Mouse (Mus musculus): Measurements from ENCODE around the gene Pigl. TPM values are rescaled to one million over a fixed set of nuclear protein-coding genes. Genes with fewer than 3 reads are reported as not detected.

The Pigl gene
- polyA plus RNA-seq, 1 experiment: 8.2 TPM

DNA sequence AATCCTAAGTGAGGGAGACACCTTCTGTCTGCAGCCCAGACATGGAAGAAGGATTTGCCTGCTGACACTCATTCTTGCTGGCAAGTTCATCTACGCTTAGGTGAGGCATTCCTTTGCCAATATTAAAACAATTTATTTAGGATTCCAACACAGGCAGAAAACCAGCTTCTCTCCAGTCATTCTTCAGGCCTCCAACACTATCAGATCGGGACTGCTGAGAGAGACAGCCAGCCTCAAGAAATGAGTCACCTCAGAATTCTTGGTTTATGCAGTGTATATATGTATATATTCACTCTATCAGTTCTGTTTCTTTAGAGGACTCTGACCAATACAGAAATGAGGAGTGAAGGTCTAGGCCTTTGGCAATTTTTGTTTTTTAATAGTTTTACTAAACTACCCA, 105.3 kb downstream of the Pigl start:
- TF ChIP-seq POLR2A (IDR thresholded peaks at IDR 0.05; ENCODE audit: borderline replicate concordance, extremely low read depth, insufficient read depth, insufficient read length, poor library complexity, severe bottlenecking) (no peak), CTCF (IDR thresholded peaks at IDR 0.05; ENCODE audit: borderline replicate concordance, extremely low read depth, insufficient read depth, insufficient read length) (no peak)
- DNase-seq (ENCODE audit: low read depth): no peak

Other genes with a start within 250 kb of the Pigl start
- gene Adora2b, start 209.5 kb upstream of the Pigl start, polyA plus RNA-seq (2012; rRNA removed): 2.8 and 3.0 TPM in 2 replicates
- 9.6 and 12.0 TPM in 2 replicates for gene Zswim7, start 177.1 kb upstream of the Pigl start, polyA plus RNA-seq (2012; rRNA removed)
- gene Ttc19, start 177.0 kb upstream of the Pigl start, polyA plus RNA-seq (2012; rRNA removed): 28.2 and 29.5 TPM in 2 replicates
- 132 and 164 TPM in 2 replicates for gene Ncor1, start 81 bp downstream of the Pigl start, polyA plus RNA-seq (2012; rRNA removed)
- 112 and 180 TPM in 2 replicates for gene Cenpv, start 80.8 kb downstream of the Pigl start, polyA plus RNA-seq (2012; rRNA removed)
- gene Ubb, start 92.7 kb downstream of the Pigl start, polyA plus RNA-seq (2012; rRNA removed): 4,191 and 5,062 TPM in 2 replicates
- gene Trpv2, start 116.0 kb downstream of the Pigl start, polyA plus RNA-seq (2012; rRNA removed): 20.5 and 26.3 TPM in 2 replicates
- 19.9 and 23.4 TPM in 2 replicates for gene Lrrc75a, start 190.1 kb downstream of the Pigl start, polyA plus RNA-seq (2012; rRNA removed)
- gene Mmgt2, start 190.2 kb downstream of the Pigl start, polyA plus RNA-seq (2012; rRNA removed): 29.0 and 35.4 TPM in 2 replicates

Measured in brain, embryonic 14.5 days (tissue).